Mouse (Mus musculus) cerebellum, postnatal 10 days (tissue): ENCODE data around the gene C2cd5.
A peak's percentile ranks its signal among the peaks of the same experiment; 100 is the strongest.
"Not testable (repeated sequence)": the region's sequence is repeated elsewhere in the genome, so short reads cannot be mapped to it uniquely, and the experiment has no call there.

Experiments used
- DNase-seq, 2 experiments: peaks; one replicate each; pipeline ENCODE4 v3.0.0; 2021; ENCODE audit warnings: mixed read lengths in 2 of 2

Gene C2cd5

DNA sequence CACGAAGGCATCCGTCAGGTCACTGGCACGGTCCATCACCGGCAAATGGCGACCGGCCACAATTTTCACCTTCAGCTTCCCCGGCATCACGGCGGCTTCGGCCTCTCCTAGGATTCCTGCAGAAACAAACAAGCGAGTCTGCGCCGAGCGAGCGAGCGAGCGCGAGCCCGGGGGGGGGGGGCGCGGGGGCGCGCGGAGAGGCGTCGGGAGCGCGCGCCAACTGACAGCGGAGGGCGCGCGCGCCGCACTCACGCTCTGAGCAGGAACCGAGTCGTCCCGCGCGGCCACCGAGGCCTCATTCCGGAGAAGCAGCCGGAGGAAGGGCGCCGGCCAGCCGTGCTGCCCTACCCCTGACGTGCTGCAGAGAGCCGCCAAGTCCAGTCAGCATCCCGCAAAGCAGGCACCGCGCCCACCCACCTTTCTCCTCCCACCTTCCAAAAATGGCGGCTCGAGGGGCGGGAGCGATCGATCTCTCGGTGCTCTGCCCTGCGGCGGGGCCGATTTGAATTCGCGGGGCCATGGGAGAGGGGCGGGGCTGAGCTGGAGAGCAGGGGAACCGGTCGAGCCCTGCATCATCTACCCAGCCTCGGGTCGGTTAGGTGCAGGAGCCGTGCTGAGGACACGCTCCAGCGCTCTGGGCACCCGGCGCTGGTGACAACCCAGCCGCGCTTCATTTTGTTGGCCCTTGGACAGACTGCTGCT, at the start of gene C2cd5:
Gene C2cd5 (minus strand): TSS at position 461 of the 702 bp plus-strand sequence.
- DNase-seq, result peak; percentile 99 to 100

DNA sequence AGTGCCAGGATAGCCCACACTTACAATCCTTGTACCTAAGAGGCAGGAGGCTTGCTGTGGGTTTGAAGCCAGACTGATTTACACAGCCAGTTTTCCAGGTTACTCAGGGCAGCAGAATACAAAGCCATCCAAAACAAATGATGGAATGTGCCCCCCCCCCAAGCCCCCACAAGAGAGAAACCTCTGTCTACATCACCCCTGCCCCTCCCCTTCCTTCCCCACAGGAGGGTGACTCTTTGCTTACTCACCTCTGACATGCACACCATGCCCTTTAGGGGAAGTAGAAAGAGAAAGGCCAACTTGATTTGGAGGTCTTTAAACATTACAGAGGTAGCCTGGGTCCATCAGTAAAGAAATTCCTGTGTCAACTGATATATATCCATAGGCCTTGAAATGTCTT, 48.9 kb upstream of the C2cd5 start:
- DNase-seq, result no peak

DNA sequence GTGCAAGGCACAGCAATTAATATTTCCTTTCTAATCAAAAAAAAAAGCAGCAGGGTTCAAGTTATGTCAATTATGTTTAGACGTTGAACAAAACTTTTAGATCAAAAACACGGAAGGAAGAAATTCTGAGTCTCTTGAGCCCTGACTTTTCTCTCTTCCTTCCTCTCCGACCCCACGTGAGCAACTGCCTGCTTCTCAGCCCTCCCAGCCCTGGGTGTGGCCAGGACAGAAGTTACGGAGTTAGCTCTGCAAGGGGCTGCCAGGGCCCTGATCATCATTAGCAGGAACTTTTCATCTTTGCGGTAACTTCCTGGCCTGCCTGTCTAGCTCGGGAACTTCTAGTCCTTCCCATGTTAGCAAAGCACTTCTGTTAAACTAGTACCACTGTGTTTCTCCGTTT, 46.8 kb upstream of the C2cd5 start:
- DNase-seq, result no peak

DNA sequence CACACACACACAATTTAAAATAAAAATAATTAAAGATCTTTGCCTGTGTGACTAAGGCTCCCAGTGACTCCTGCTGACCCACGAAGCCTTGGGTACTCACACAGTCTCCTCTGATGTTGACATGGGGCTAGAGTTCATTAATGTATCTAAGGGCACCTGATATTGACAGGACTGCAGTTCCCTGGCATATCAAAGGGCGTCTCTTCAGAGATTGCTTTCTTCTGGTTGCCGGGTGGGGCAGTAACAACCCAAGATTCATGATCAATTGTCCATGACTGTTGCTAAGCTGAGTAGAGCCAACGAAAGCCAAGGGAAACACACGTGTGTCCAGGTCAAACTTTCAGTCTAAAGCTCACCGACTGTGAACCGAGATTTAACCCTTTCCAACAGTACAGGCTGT, 45.1 kb upstream of the C2cd5 start:
- no peak for DNase-seq

DNA sequence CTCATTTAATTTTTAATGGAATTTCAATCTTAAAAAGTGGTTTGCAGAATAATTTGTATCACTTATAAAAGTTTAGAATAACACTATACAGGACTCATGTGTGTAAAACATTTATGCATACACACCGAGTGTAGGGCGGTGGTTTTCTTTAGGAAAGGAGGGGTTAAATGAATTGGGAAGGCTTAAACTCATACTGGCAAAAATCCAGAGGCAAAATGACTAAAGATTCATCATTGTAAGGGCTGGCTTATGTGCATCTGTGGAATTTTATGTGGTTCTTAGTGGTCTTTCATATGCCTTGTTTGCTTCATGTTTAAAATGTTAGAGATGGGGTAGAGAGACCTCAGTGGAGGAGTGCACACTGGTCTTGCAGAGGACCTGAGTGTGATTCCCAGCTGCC, 44.6 kb upstream of the C2cd5 start:
- no peak for DNase-seq

DNA sequence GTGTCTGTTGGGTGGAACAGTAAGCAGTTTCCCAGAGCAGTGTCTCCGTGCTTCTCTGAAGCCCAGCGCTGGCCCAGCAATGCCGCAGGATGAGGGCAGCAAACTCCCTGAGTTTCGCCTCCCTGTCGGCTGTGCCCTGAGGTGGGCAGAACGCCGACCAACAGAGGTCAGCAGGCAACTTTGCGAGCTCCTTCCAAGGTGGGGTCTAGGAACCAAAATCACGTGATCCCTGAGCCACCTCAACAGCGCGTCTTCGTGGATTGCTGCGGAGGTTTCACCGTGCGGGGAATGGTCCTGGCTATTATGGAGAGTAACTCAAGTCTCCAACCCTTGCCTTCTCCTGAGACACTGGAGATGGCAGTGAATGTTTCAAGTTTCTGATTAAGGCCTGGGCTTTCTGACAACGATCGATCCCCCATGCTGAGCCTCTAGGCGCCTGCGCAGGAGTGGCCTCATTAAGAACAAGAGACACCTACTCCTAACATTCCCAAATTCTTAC, 43.9 kb upstream of the C2cd5 start:
- DNase-seq, result peak; percentile 54 to 65

DNA sequence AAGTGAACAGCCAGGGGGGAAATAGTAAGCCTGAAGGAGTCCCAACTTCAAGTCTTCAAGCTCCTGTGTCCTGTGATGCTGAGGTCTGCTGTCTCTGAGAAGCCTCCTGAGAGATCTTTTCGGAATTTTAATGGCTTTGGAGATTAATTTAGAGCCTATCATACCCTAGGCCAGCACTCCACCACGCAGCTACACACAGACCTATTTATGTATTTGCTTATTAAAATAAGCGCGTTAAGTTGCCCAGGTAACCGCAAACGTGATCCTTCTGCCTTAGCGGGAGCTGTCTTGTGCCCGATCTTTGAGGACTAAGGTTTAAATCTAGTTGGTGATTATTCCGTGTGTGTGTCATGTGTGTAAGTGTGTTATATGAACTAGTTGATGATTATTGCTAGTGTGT, 43.4 kb upstream of the C2cd5 start:
- no peak for DNase-seq

DNA sequence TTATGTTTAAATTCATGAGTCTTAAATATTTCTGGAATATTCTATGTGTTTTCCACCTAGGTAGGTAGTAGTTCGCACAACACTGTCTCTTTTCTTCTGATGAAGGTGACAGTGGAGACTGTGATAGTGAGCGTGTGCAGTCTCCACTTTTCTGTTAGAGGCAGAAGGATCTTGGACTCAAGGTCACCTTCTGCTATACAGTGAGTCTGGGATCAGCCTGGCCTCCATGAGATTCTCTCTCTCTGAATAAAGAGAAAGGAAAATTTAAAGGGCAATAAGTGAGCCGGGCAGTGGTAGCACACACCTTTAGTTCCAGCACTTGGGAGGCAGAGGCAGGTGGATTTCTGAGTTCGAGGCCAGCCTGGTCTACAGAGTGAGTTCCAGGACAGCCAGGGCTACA, 42.9 kb upstream of the C2cd5 start:
- no peak for DNase-seq

DNA sequence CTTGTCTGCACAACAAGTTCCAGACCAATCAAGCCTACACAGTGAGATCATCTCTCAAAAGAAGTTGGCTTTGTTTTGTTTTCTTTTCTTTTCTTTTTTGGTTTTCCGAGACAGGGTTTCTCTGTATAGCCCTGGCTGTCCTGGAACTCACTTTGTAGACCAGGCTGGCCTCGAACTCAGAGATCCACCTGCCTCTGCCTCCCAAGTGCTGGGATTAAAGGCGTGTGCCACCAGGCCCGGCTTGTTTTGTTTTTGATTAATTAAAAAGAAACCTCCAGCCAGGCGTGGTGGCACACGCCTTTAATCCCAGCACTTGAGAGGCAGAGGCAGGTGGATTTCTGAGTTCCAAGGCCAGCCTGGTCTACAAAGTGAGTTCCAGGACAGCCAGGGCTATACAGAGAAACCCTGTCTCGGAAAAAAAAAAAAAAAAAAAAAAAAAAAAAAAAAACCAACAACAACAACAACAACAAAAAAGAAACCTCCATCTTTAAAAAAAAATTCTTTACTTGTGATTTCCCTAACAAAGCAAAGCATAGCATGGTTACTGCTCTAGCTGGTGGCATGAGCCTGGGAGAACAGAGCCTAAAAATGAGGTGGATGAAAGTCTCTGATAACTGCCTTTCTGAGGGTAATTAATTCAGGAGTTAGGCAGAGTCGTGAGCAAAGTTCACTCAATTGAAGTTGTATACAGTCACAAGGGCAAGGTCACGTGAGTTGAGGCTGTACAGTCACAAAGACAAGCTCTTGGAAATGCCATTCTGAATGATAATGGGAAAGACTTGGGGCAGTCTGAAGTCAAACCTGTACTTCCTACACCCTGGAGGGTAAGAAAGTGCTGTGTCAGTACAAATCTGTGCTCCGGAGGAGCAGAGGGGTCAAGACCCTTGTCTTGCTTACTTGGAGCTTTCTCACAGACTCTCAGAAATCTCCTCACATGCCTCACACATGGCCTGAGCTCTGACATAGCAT, 42.0 kb upstream of the C2cd5 start:
- not testable (repeated sequence) for DNase-seq

DNA sequence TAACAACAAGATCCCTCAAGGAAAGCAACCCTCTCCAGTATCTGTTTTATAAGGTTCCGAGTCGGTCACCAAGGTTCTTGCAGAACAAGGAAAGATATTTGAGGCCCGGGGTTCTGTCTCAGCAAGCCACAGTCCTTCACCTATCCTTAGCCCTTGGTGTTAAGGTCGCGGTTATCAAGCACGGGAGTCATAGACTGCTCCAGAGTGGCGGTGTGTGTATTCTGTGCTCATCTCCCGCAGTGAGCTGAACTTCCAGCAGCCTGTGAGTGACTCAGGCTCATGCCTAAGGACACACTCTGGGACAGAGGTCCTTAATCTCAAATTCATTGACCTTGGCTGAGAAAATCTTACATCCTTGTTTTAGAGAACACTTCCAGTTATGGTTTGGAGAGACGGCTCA, 40.9 kb upstream of the C2cd5 start:
- DNase-seq, result no peak

DNA sequence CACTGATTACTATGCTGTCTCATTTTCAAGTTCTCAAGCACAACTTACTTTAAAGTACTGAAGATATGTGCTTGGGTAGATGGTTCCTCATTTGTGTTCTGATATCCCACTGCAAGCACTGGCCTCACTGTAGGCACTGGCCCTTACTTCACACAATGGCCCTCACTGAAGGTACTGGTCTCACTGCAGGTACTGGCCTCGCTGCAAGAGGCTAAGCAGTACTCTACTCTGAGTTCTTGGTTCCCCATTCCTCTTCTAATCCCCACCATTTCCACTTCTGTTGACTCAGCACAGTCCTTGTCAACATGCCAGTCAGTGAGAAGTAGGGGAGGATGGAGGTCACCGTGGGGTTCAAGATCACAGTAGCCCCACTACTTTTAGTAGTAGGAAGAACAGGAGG, 39.5 kb upstream of the C2cd5 start:
- no peak for DNase-seq

DNA sequence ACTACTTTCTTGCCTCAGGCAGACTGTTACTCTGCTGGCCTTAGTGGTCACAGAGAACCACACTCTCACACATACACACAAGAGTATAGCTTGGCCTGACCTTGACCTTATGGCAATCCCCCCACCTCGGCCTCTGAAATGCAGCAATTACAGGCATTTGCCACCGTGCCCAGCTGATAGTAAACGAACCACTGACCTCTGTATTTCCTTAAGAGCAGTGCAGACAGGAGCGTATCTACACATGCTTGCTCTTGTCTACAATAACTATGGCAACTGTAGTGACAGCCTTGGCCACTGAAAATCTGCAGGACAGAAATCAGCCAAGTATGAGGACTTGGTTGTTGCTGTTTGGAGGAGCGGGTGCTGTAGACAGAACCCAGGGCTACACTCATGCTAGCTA, 37.4 kb upstream of the C2cd5 start:
- DNase-seq, result no peak

DNA sequence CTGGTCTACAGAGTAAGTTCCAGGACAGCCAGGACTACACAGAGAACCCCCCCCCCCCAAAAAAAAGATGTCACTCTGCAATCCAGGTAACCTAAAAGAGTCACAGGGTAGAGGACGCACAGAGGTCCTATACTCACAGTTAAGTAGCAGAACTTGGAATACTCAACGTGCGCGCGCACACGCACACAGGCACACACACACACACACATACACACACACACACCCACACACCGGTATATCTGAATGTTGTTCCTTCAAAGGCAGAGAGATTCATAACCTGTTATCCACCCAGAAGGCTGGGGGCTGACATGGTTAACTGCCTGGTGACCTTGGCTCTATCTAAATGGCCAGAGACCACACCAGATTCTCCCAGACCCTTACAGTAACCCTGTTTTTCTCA, 36.7 kb upstream of the C2cd5 start:
- no peak for DNase-seq

DNA sequence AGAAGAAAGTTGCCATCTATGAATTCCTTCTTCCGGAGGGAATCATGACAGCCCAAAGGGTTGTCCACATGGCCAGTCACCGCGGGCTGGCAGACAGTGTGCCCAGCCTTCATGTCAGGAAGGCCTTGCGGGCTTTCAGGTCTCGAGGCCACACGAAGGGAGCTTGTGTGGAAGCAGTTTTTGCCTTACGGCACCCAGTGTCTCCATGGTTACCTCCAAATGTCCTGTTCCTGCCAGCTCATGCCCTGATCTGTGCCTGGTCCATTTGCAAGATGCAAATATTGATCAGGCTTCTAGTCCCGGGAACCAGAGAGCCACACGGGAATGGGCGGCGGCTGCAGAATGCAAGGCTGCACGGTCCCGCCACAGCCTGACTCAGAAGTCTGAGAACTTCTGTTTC, 35.2 kb upstream of the C2cd5 start:
- DNase-seq, result no peak

DNA sequence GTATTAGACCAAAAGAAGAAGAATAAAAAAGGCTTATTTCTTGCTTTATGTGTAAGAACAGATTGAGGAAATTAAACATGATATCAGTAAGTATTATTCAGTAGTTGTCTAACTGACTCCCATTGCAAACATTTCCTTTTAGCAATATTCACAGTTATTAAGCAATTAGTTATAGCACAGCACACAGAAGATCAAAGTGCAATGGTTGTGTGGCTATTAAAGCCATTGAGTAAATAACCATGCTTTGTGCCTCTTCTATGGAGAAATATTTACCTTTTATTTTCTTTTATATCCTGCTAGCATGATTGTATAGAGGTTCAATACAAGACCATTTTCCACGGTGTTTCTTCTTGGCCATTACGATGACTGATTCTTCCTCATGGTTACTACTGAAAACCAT, 33.2 kb upstream of the C2cd5 start:
- DNase-seq, result no peak

DNA sequence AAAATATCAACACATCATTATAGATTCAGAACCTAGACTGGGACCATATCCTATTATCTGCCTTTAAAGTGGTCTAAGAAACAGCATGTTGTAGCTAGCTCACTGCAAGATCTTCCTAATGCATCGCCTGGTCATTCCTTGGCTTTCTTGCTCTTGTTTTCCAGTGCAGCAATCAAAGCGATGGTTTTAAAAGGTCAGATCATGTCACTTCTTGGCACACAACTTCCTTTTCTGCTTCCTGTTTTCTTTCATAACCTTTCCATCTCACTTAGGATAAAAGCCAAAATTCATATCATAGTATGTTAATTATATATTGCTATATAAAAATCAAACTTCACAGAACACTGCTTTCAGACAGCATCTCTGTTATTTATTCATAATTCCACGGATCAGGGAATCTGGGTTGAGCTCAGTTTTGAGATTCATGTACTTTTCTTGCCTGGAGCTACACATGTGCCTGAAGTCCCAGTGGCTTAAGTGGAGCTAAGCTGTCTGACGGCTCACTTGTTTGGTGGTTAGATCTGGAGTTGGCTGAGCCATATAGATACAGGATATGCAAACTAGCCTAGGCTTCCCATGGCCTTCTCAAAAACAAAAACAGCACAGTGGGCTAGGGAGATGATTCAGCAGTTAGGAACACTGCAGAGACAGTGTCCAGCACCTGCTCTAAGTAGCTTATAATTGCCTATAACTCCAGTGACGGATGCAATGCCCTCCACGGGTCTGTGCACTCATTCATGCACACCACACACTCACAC, 32.1 kb upstream of the C2cd5 start:
- no peak for DNase-seq

DNA sequence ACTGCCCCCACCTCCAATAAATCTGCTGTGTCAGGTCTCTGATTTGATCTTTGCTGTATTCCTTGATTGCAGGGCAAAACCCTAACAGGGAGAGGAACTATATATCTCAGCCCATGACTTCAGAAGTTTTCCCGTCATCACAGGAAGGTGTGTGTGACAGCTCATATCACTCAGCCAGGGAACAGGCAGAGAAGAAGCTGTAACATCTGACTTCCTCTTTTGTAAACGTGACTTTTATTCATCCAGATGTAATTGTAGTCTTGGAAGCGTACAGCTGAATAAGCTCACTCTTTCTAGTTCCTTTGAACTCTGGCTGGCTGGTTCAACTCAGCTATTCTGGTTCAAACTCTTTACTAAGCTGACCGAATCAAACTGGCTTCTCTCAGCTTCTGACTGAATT, 30.5 kb upstream of the C2cd5 start:
- DNase-seq, result no peak

DNA sequence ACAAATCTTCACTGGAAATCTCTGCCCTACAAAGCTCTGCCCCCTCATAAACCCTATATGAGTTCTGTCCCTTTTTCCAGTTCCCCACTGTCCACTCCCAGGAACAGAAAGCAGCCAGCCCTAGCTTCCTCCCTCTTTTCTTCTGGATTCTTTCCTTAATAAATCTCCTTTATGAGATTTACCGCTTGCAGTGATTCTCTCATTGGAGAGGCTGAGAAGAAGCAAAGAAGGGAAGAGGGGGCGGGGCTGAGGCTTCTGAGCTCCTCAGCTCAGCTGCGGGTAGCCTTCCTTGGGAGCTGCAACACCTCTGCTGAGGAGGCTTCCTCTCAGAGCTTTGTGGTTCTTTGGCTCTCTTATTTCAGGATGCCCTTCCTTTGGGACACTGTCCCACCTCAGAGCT, 30.0 kb upstream of the C2cd5 start:
- DNase-seq, result no peak

DNA sequence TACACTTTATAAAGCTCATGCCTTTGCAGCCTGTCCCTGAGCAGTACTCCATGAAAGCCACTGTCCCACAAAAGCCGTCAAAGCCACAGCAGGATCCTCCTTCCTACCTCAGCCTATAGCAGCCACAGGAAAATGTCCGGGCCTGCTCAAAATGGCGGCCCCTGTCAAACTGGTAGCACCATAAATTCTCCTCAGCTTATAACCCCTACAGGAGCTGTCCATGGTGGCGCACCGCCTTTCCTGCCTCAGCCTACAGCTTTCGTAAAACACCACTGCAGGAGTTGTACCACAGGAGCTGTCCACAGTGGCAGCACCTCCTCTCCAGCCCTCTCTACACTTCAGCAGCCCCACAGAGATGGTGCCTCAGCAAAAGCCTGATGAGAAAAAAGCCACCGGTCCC, 29.5 kb upstream of the C2cd5 start:
- no peak for DNase-seq

DNA sequence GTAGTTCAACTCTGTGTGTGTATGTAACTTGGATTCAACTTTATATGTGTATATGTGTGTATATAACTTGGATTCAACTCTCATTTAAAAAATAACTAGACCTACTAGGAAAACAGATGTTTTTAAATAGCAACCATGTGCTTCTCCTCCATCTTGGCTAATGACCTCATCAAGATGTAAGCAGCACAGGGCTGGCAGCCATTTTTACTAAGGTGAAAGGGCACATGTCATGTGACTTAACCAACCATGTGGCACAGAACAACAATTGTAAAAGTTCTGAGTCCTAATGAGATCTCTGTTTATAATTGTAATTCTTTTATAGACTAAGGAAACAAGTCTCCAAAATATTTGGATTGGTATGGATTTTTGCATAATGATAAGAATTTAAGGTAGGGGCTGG, 25.8 kb upstream of the C2cd5 start:
- no peak for DNase-seq

DNA sequence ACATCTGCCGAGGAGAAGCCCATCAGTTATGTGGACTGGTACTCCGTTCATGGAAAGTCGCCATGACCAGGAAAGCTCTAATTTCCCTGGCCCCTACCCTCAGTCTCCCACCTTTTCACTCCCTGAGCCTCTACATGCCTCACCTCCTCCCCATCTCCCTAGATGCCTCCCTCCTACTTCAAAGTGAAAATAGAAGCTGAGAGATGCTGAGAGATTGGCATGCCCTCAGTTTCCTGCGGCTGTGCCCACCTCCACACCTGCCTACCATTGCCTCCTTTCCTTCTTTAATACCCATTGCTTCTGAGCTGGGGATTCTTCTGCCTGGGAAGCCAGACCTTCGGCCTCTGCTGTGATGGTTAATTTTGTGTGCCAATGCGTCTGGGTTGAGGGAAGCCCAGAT, 19.4 kb upstream of the C2cd5 start:
- no peak for DNase-seq

DNA sequence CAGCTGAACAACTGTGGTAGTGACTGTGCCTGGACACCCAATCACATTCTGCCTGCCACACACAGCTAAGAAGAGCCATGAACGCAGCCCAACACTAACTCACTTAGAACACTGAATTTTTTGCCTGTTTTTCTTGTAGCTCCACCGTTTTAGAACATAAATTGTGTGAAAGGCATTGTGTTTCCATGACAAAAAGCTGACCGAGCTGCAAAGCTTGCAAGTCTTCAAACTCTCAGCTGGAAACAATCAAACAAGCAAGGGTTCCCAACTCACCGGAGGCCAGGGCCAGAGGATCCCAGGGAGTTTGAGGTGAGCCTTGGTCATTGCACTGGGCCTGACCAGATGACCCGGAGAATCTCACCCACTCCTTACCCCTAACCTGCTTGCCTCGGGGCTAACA, 16.8 kb upstream of the C2cd5 start:
- DNase-seq, result no peak

DNA sequence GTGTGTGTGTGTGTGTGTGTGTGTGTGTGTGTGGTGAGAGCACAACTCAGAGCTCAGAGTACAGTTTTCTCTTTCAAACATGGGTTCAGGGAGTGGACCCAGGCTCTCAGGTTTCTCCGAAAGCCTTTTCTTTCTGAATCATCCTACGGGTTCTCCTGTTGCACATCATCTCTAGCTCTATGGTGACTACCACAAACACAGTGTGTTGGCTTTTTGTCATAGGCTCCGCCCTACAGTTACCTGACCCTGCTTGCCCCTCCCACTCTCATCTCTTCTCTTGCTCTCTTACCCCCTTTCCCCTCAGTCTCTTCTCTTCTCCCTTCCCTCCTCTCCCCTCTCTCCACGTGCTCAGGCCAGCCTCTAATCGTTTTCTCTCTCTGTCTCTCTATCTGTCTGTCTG, 15.6 kb upstream of the C2cd5 start:
- DNase-seq, result no peak
